Mouse (Mus musculus) liver, embryonic 14.5 days (tissue): ENCODE results near the gene Ank2.

Source experiments
- CTCF ChIP-seq: IDR thresholded peaks from 2 replicates; pipeline ENCODE4 v1.5.1; 2016; ENCODE audit warnings: antibody characterized with exemption, low read depth, control low read depth
- EP300 ChIP-seq: IDR thresholded peaks from 2 replicates; pipeline ENCODE4 v1.6.1; 2016; ENCODE audit warnings: antibody characterized with exemption, low read depth

DNA sequence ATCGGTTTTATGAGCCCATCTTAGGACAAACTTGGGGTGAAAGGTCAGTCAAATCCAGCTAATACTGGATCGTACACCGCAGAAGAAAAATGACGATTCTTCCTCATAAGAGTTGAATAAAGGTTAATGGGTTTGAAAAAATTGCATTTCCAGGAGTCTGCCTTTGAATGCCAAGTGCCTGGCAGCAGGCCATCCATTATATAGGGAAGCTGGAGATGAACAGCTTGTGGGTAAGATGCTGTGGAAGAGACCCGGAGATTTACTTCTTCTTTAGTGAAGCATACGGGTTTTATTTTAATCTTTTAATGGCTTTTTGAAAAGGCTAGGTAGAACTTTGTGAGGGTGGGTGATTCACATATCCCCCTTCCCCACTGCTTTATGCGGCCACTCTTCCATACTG lies 11.8 kb downstream of the Ank2 start:
- TF ChIP-seq CTCF (no peak), EP300 (no peak)
